Mouse (Mus musculus): ENCODE measurements around the gene Serpinb1a.
"Not testable (repeated sequence)": the region's sequence is repeated elsewhere in the genome, so short reads cannot be mapped to it uniquely, and the experiment has no call there.

The Serpinb1a gene

GRCm38 (mm10) chr13:32850668-32851404, at the start of gene Serpinb1a:
TSS of gene Serpinb1a (minus strand) at chr13:32851185.
- peak; percentile 85 for DNase-seq (ENCODE audit: low spot score in 2 of 2)

- DNase-seq (ENCODE audit: low spot score in 2 of 2) = peak; percentile 57 to 59
These were observed 49.7 kb upstream of the Serpinb1a start for GRCm38 (mm10) chr13:32900639-32901038.

- not testable (repeated sequence) for DNase-seq (ENCODE audit: low spot score in 2 of 2)
These were observed 48.1 kb upstream of the Serpinb1a start for GRCm38 (mm10) chr13:32899114-32899513.

GRCm38 (mm10) chr13:32898111-32898510, 47.1 kb upstream of the Serpinb1a start, which contains the start of gene Serpinb1c:
TSS of gene Serpinb1c (minus strand) at chr13:32898211.
- no peak for DNase-seq (ENCODE audit: low spot score in 2 of 2)

- DNase-seq (ENCODE audit: low spot score in 2 of 2) = no peak
These were observed 45.9 kb upstream of the Serpinb1a start for GRCm38 (mm10) chr13:32896931-32897330.

GRCm38 (mm10) chr13:32884755-32885154, 33.8 kb upstream of the Serpinb1a start:
- DNase-seq (ENCODE audit: low spot score in 2 of 2) = no peak

- no peak for DNase-seq (ENCODE audit: low spot score in 2 of 2)
These were observed 22.9 kb upstream of the Serpinb1a start for GRCm38 (mm10) chr13:32873862-32874261.

- DNase-seq (ENCODE audit: low spot score in 2 of 2) = no peak
These were observed 17.9 kb upstream of the Serpinb1a start for GRCm38 (mm10) chr13:32868843-32869242.

GRCm38 (mm10) chr13:32868233-32868632, 17.2 kb upstream of the Serpinb1a start:
- DNase-seq (ENCODE audit: low spot score in 2 of 2) = peak; percentile 18 to 26

GRCm38 (mm10) chr13:32867030-32867429, 16.0 kb upstream of the Serpinb1a start:
- DNase-seq (ENCODE audit: low spot score in 2 of 2) = no peak

GRCm38 (mm10) chr13:32866484-32866883, 15.5 kb upstream of the Serpinb1a start:
- peak; percentile 53 to 73 for DNase-seq (ENCODE audit: low spot score in 2 of 2)

- peak in 1 of 2 experiments; percentile 12 for DNase-seq (ENCODE audit: low spot score in 2 of 2)
These were observed 14.6 kb upstream of the Serpinb1a start for GRCm38 (mm10) chr13:32865591-32865990.

- DNase-seq (ENCODE audit: low spot score in 2 of 2) = not testable (repeated sequence)
These were observed 13.5 kb upstream of the Serpinb1a start for GRCm38 (mm10) chr13:32864529-32864928.

GRCm38 (mm10) chr13:32863456-32863855, 12.5 kb upstream of the Serpinb1a start:
- peak in 1 of 2 experiments; percentile 10 for DNase-seq (ENCODE audit: low spot score in 2 of 2)

GRCm38 (mm10) chr13:32860821-32861220, 9.8 kb upstream of the Serpinb1a start:
- no peak for DNase-seq (ENCODE audit: low spot score in 2 of 2)

GRCm38 (mm10) chr13:32853073-32853472, 2.1 kb upstream of the Serpinb1a start:
- no peak for DNase-seq (ENCODE audit: low spot score in 2 of 2)

- no peak for DNase-seq (ENCODE audit: low spot score in 2 of 2)
These were observed 1.6 kb upstream of the Serpinb1a start for GRCm38 (mm10) chr13:32852539-32852938.

GRCm38 (mm10) chr13:32851967-32852366, 982 bp upstream of the Serpinb1a start:
- peak; percentile 43 to 48 for DNase-seq (ENCODE audit: low spot score in 2 of 2)

GRCm38 (mm10) chr13:32850156-32850555, 829 bp downstream of the Serpinb1a start:
- no peak for DNase-seq (ENCODE audit: low spot score in 2 of 2)

GRCm38 (mm10) chr13:32849531-32850123, 1.4 kb downstream of the Serpinb1a start:
- peak; percentile 26 to 29 for DNase-seq (ENCODE audit: low spot score in 2 of 2)

- peak; percentile 42 to 52 for DNase-seq (ENCODE audit: low spot score in 2 of 2)
These were observed 1.9 kb downstream of the Serpinb1a start for GRCm38 (mm10) chr13:32849092-32849491.

GRCm38 (mm10) chr13:32846221-32846620, 4.8 kb downstream of the Serpinb1a start:
- no peak for DNase-seq (ENCODE audit: low spot score in 2 of 2)

- DNase-seq (ENCODE audit: low spot score in 2 of 2) = no peak
These were observed 9.6 kb downstream of the Serpinb1a start for GRCm38 (mm10) chr13:32841349-32841748.

Measured in spleen, postnatal 36 days (tissue).